In the genomic region with DNA sequence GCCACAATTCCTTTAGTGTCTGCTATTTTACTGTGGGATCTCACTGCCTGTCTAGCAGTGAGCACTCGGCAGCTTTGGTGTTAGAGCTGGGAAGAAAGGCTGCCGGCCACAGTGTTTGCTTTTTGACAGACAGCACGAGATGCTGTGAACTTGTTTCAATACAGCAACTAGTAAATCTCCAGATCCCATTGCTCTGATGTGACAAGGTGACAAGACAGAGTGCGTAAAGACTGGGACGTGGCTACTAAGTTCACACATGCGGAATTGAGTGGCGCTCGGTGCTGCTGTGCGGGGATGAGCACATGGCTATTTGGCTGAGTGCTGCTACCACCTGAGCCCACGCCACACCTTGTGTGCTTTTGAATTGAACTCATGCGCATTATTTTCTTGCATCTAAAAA, we compare ENCODE assay signal across 15 mouse cellular contexts.
"Had no signal": no experiment of that assay in that cellular context is flagged by ENCODE, and none has a peak within 500 bp of the region (broad histone marks: within the 10 kb centered on the region; RNA-seq: fewer than 3 reads in every experiment).

No protein-coding gene starts in this region.

- H3K4me3 ChIP-seq: kidney, embryonic 15.5 days; limb, embryonic 13.5 days; midbrain, embryonic 13.5 days; myocyte; neural tube, embryonic 15.5 days had no signal

- H3K27ac ChIP-seq: kidney, embryonic 15.5 days; limb, embryonic 13.5 days; macrophage; midbrain, embryonic 13.5 days; neural tube, embryonic 15.5 days; stomach, postnatal 0 days had no signal

- H3K27me3 ChIP-seq: kidney, embryonic 15.5 days; limb, embryonic 13.5 days; midbrain, embryonic 13.5 days; neural tube, embryonic 15.5 days had no signal

- H3K9ac ChIP-seq: kidney, embryonic 15.5 days; limb, embryonic 13.5 days; lung, embryonic 14.5 days; midbrain, embryonic 13.5 days; neural tube, embryonic 15.5 days had no signal

- ATAC-seq: midbrain, embryonic 13.5 days had no signal

- DNase-seq: kidney, adult 2 months; kidney, postnatal 14 days; layer of hippocampus, adult 9-11 months; layer of hippocampus, postnatal 36 days; lung, embryonic 14.5 days; lung, postnatal 10 days; thymus, postnatal 14 days had no signal

- H3K9me3 ChIP-seq: kidney, embryonic 15.5 days; limb, embryonic 13.5 days; midbrain, embryonic 13.5 days; neural tube, embryonic 15.5 days had no signal

- H3K4me2 ChIP-seq: kidney, embryonic 15.5 days; limb, embryonic 13.5 days; liver, embryonic 11.5 days; lung, embryonic 14.5 days; midbrain, embryonic 13.5 days; neural tube, embryonic 15.5 days had no signal

- H3K4me1 ChIP-seq: kidney, embryonic 15.5 days; limb, embryonic 13.5 days had no signal
